Mouse (Mus musculus) testis, adult 2 months (tissue): ENCODE data around the gene St7. TPM values are rescaled to one million over a fixed set of nuclear protein-coding genes. Genes with fewer than 3 reads are reported as not detected.

Source experiments
- H3K27ac ChIP-seq: fragments of 200-500 bp; 2 replicates; pipeline ENCODE4 v1.5.1; 2012; ENCODE audit warnings: low read depth, low read length; ENCODE audit not compliant: control insufficient read depth, insufficient read depth
- H3K27me3 ChIP-seq: fragments of 200-500 bp; 2 replicates; pipeline ENCODE4 v1.6.1; 2012; ENCODE audit warnings: mild to moderate bottlenecking, low read length, moderate library complexity; ENCODE audit not compliant: control insufficient read depth, insufficient read depth
- H3K36me3 ChIP-seq: fragments of 200-500 bp; 2 replicates; pipeline ENCODE4 v1.6.1; 2012; ENCODE audit warnings: mild to moderate bottlenecking, low read length; ENCODE audit not compliant: control insufficient read depth, insufficient read depth
- H3K4me1 ChIP-seq: fragments of 200-500 bp; 2 replicates; pipeline ENCODE4 v1.6.1; 2012; ENCODE audit warnings: low read length; ENCODE audit not compliant: control insufficient read depth, insufficient read depth
- H3K4me3 ChIP-seq: fragments of 200-500 bp; 2 replicates; pipeline ENCODE4 v1.5.1; 2012; ENCODE audit warnings: low read depth, mild to moderate bottlenecking, low read length, moderate library complexity, mixed read lengths; ENCODE audit not compliant: control insufficient read depth
- CTCF ChIP-seq: fragments of 200-500 bp; IDR thresholded peaks from 2 replicates; pipeline ENCODE4 v1.5.1; 2012; ENCODE audit warnings: low read depth, mild to moderate bottlenecking, inconsistent platforms, low read length, moderate library complexity; ENCODE audit not compliant: control insufficient read depth, insufficient read depth, insufficient replicate concordance
- POLR2A ChIP-seq: fragments of 200-500 bp; IDR thresholded peaks from 2 replicates; pipeline ENCODE4 v1.6.1; 2012; ENCODE audit warnings: low read depth, mild to moderate bottlenecking, inconsistent platforms, low read length, moderate library complexity; ENCODE audit not compliant: control insufficient read depth
- polyA plus RNA-seq: library from polyadenylated mRNA; depleted of rRNA; stranded (reverse); fragments of >200 nt; gene quantifications from 2 replicates; pipeline ENCODE4 v1.2.3, GENCODE M21; 2012

The St7 gene
- polyA plus RNA-seq, 1 experiment = 16.1 TPM

DNA sequence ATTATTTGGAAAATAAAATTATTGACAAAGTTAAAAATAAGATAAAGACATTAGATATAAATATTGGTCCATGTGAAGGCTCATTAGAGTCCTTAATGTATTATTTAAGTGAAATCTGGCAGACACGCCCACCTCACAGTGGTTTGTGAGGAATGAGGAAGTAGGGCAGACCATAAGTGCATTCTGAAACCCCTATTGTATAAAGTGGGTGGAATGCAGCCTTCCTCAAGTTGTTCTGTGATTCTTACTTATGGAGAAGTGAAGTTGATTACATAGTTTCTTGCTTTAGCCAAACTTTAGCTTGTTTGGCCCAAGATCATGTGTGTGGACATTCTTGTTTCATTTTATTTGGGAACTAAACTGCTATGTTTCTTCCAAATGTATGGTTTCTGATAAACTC is 144.9 kb downstream of the St7 start:
- Histone ChIP-seq H3K4me3 (no peak overlapping the region), H3K4me1 (no peaks in the 10 kb centered on the region), H3K27ac (no peak overlapping the region), H3K27me3 (no peaks in the 10 kb centered on the region), H3K36me3 (no peaks in the 10 kb centered on the region; the same call in 1 of the 2 replicates)
- no peak for TF ChIP-seq CTCF
- no peak for TF ChIP-seq POLR2A

DNA sequence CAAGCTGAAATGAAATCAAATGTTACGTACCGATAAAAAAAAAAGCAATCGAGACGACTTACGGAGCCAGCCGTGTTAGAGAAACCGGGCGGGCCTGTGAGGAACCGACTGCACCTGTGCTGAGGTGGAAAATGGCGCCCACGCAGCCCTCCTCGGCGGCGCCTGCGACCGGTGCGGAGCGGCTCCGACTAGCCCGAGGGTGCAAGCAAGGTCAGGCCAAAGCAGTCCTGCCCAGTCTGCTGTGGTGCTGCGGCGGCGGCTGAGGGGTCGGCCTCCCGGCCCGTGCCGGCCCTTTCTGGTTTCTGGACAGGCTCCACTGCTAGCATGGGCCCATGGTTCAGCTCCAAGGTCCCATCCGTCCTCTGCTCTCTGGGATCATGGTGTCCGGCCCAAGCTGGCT is 147.7 kb downstream of the St7 start:
- H3K27ac ChIP-seq = peak overlapping the region; percentile 75
- H3K36me3 ChIP-seq = no peaks in the 10 kb centered on the region
- H3K27me3 ChIP-seq = no peaks in the 10 kb centered on the region
- no peak for TF ChIP-seq CTCF
- no peak for TF ChIP-seq POLR2A
- peak overlapping the region; percentile 74 for H3K4me3 ChIP-seq
- H3K4me1 ChIP-seq = no peaks in the 10 kb centered on the region

DNA sequence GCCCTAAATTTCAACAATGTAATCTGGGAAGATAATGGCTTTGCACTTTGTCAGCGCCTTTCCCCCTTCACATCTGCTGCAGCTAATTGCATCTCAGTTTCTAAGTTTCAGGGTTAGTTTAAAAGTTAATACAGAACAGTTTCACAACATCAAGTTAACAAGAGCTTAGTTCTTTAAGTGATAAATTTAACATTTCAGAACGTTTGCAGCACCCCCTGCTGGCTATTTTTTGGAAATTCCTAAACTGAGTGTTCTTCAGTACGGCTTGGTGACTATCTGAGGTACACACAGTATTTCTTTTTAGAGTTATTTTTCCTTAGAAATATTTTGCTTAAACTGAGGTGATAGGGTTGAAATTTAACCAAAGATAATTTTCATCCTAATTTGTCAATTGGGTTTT is 150.0 kb downstream of the St7 start:
- TF ChIP-seq CTCF = no peak
- no peak for TF ChIP-seq POLR2A
- H3K36me3 ChIP-seq = no peaks in the 10 kb centered on the region
- no peaks in the 10 kb centered on the region for H3K27me3 ChIP-seq
- no peak overlapping the region for H3K27ac ChIP-seq
- no peaks in the 10 kb centered on the region for H3K4me1 ChIP-seq
- no peak overlapping the region for H3K4me3 ChIP-seq

DNA sequence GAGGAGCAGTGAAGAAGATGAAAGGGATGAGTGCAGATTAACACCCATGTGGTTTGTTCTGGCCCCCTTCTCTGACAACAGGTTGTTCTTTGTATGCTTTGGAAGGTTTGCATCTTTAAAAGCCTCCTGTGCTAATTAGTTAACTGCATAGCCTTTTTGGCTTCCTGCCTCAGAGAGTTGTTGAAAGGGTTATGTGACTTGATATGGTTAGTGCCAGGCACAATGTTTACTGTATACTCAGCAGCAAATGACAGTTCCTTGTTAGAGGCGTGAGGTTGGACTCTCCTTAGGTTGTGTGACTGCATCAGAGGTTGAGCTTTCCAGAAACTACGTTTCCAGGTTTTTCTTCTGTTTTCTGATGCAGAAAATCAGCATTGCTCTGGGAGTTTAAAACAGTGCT is 158.6 kb downstream of the St7 start:
- no peaks in the 10 kb centered on the region for H3K4me1 ChIP-seq
- no peak for TF ChIP-seq CTCF
- no peak for TF ChIP-seq POLR2A

DNA sequence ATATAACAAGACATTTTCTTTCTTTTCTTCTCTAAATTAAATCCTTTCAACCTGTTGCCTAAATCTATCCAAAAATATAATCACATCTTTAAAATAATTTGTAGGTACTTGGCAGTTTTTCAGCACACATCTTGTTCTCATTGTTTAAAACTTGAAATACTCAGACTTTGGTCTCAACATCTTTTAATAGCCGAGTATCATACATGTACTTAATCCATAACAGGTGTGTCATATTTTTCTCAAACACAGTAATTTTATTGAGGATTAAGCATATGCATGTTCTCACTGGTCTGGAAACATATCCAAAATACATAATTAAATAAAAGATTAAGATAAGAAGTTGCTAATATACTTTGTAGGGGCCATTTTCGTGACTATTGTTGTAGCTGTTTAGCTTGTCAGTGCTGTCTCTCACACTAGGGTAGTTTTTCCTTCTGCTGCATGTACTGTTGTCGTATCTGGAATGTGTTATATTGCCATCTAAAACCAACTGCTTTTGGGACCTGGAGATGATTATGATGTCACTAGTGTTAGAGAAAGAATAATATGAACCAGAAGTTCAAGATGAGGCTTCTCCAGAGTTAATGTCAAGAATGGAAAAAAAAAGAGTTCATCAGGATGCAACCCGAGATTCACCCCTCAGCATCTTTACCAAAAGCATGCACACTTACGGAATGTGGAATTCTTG is 161.0 kb downstream of the St7 start:
- H3K27ac ChIP-seq = no peak overlapping the region
- no peak overlapping the region for H3K4me3 ChIP-seq
- no peaks in the 10 kb centered on the region for H3K27me3 ChIP-seq
- TF ChIP-seq POLR2A (no peak), CTCF (no peak)
- no peaks in the 10 kb centered on the region for H3K4me1 ChIP-seq
- no peaks in the 10 kb centered on the region for H3K36me3 ChIP-seq

More for the DNA sequence above, 158.6 kb downstream of the St7 start:
- Histone ChIP-seq H3K4me3 (no peak overlapping the region), H3K36me3 (no peaks in the 10 kb centered on the region), H3K27ac (no peak overlapping the region), H3K27me3 (no peaks in the 10 kb centered on the region)

DNA sequence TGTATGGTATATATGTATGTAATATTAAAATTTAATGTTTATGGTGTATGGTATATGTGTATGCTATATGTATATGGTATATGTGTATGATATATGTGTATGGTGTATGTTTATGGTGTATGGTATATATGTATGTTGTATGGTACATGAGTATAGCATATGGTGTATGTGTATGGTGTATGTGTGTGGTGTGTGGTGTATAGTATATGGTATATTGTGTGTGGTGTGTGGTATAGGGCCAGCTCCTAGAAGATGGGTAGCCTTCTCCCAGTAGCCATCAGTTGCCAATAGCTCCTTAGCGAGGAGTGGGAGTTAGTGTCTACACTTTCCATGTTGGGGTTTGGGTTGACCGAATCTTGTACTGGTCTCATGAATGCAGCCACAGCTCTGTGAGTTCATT is 162.9 kb downstream of the St7 start:
- TF ChIP-seq POLR2A (no peak), CTCF (no peak)
- Histone ChIP-seq H3K36me3 (no peaks in the 10 kb centered on the region), H3K27ac (no peak overlapping the region), H3K4me1 (no peaks in the 10 kb centered on the region), H3K4me3 (no peak overlapping the region), H3K27me3 (no peaks in the 10 kb centered on the region)

DNA sequence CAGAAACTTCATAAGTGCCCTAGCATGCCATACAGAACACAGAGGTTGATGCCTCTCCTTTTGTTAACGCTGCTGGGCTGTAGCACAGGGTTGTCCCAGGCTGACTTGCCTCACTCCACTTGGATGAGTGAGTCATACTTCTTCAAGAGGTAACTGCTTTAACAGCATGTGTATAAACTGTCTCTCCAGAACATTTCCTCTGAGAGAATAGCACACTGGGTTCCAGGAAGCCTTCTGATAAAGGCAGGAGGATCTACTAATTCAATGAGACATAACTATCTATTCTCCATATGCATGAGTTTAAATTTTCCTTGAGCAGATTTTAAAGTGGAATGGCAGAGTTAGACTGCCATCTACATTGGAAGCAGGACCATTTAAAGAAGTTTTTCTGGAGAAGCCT is 166.8 kb downstream of the St7 start:
- Histone ChIP-seq H3K27ac (no peak overlapping the region), H3K4me3 (no peak overlapping the region), H3K36me3 (no peaks in the 10 kb centered on the region), H3K4me1 (no peaks in the 10 kb centered on the region), H3K27me3 (no peaks in the 10 kb centered on the region)
- TF ChIP-seq POLR2A = no peak
- TF ChIP-seq CTCF = no peak

DNA sequence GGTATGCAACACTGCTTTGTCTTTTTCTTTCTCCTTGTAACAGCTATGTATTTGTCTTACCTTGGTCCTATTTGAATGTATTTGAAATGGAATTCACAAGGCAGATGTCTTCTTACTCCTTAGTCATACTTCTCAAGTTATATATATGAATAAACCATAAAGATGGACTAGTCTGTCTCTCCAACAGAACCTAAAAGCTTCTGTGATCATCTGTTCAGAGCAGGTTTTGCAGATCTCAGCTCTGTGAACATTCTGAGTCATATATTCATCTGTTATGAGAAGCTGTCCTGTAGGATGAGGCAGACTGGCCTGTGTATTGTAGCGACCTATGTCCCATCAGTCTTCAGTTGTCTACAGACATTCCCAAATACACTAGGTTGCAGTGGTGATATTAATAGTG is 167.7 kb downstream of the St7 start:
- no peak overlapping the region for H3K27ac ChIP-seq

More for the DNA sequence above, 167.7 kb downstream of the St7 start:
- no peaks in the 10 kb centered on the region for H3K4me1 ChIP-seq
- H3K27me3 ChIP-seq = no peaks in the 10 kb centered on the region
- H3K4me3 ChIP-seq = no peak overlapping the region
- no peaks in the 10 kb centered on the region for H3K36me3 ChIP-seq
- TF ChIP-seq CTCF = no peak
- no peak for TF ChIP-seq POLR2A
